Mouse (Mus musculus) thymus, postnatal 4 days (tissue): ENCODE results near the gene Eif4a3.
A peak's percentile ranks its signal among the peaks of the same experiment; 100 is the strongest.

Experiments used
- DNase-seq: peaks from one replicate; pipeline ENCODE4 v3.0.0; 2021

Eif4a3 gene

GRCm38 (mm10) chr11:119299391-119300245, at the start of gene Eif4a3:
Eif4a3 (minus strand) TSS chr11:119300089.
- peak; percentile 99 for DNase-seq

DNA sequence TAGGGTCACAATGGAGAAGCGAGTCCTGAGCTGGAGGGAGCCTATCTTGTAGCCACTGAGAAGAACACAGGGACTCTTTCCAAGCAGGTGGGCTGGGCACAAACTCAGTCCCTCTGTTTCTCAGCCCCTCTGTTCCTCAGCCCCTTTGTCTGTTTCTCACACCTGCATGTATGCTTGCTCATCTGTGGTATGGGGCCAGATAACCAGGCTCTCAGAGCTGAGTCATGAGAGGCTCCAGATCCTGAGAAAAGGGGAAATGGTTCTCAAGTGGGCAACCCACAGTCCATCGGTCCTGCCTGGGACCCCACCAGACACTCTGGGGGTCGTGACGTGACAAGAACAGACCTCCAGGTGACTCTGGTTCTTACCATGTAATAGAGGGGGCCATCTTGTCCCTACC, 47.2 kb upstream of the Eif4a3 start:
- no peak for DNase-seq

GRCm38 (mm10) chr11:119344865-119345264, 45.0 kb upstream of the Eif4a3 start:
- peak; percentile 57 for DNase-seq

DNA sequence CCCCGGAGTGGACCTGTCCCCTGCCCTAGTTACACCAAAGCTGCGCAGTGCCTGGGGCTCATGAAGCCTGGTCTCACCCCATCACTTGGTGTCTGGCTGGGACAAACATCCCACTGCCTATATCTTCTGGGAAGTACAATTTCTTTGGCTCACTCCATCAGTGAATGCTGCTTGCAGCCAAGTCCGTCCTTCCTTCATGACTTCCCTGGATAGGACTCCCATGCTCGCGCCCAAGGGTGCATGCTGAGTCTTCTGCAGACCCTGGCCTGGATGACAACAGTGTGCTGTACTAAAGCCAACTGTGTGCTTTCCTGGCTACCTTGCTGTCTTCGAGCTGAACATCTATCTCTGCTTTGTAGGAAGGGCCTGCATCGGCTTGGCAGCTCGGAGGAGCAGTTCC, 44.3 kb upstream of the Eif4a3 start:
- DNase-seq, result no peak

- DNase-seq, result peak; percentile 88
Observed at GRCm38 (mm10) chr11:119339637-119340036, 39.7 kb upstream of the Eif4a3 start.

- no peak for DNase-seq
Observed at GRCm38 (mm10) chr11:119339179-119339578, 39.3 kb upstream of the Eif4a3 start.

- no peak for DNase-seq
Observed at GRCm38 (mm10) chr11:119338271-119339059, 38.6 kb upstream of the Eif4a3 start.

DNA sequence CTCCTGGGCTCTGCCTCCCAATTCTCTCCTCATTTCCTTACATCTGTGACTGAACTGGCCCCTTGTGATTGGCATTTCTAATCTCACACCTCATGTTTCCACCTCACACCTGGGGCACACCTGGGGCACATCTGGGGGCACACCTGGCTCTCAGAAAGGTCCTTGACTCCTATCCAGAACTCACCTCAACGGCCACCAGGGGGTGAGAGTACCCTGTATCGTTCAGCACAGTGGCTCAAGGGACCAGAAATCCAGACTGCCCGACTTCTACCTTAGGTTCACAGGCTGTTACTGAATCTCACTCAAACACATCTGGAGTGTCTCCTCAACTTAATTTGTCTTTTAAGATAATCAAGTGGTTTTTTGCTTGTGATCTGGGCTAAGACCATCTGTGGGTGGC, 32.1 kb upstream of the Eif4a3 start:
- peak; percentile 52 for DNase-seq

DNA sequence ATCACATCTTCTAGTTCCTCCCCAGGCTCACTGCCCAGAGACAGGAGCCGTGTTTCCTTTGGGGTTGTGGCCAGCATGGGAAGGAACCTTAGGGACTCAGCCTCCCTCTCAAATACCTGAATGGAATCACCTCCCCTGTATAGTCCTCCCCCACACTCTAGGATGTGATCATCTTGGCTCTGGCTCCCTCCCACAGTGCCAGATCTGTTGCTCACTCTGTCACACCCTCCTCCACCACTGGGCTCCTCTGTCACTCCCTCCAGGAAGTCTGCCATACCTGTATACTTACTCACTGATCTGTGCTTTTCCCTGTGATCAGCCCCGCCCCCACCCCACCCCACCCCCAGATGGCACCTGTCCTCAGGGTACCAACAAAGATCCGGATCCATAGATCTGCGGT, 30.7 kb upstream of the Eif4a3 start:
- DNase-seq, result no peak

- DNase-seq, result no peak
Observed at GRCm38 (mm10) chr11:119325068-119325467, 25.2 kb upstream of the Eif4a3 start.

DNA sequence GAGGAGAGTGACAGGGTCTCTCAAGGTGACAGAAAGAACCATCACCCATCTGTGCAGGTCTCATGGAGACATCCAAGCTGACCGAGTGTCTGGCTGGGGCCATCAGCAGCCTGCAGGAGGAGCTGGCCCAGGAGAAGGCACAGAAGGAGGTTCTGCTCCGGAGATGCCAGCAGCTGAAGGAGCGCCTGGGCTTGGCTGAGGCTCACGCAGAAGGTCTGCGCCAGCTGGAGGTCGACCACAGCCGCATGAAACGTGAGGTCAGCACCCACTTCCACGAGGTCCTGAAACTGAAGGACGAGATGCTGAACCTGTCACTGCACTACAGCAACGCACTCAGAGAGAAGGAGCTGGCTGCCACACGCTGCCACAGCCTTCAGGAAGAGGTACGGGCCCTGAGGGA, 22.6 kb upstream of the Eif4a3 start:
- no peak for DNase-seq

DNA sequence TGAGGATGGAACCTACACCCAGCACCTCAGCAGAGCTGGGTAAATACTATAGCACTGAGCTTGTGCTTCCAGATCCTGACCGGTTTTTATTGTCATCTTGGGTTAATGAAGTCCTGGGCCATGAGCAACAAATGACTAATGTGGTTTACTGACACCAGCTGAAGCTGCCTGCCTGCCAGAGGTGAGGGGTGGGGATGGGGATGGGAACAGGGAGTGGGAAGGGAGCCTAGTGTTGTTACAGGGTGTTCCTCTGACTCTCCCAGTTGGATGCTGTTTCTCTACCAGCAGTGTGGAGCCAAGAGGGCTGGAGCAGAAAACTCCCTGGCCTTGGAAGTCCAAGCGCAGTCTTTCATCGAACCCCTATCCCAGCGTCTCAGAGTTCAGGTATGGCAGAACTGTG, 16.8 kb upstream of the Eif4a3 start:
- DNase-seq, result no peak

DNA sequence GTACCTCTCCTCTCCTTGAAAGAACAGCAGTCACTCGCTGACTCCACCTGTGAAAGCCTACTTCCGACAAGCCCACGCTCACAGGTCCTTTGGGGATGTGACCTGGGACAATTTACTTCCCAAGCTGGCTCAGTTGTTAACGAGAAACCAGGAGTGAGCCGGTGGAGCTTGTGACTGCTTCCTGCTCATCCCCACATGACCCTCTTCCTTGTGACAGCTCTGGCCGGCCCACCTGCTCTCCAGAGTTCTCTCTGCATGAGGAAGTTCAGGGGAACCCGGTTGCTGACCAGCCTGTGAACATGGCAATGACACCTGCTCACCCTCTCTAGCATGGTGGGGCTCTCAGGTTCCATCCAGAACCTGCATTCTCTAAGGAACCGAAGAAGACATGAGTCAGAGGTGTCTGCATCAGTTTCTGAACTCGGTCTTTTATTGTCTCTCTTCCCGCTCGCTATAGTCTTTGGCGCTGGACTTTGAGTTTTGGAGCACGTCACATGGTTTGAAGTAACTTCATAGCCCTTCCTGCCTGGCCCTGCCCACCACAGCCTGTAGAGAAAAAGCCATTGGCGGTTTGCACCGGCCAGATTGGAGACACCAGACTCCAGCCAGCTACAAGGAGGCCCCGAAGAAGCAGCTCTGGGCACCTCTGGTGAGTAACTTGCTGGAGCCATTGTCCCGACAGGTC, 14.5 kb upstream of the Eif4a3 start:
- no peak for DNase-seq

GRCm38 (mm10) chr11:119310621-119311020, 10.7 kb upstream of the Eif4a3 start:
- no peak for DNase-seq

DNA sequence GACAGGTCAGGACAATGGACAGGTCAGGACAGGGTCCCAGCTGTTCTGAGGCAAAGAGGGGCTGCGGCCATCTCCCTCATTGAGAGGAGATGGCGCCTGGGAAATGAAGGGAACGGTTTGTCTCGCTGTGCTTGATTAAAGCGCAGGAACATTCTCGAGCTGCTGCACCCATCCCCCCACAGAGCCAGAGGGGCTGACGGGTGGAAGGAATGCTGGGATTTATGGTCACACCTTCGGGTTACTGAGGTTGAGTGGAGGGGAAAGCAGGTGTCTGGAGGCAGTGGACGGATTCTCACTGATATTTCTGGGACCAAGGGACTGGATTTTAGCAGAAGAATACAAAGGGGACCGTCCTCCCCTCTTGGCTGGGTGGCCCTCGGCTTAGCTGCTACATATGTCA, 8.0 kb upstream of the Eif4a3 start:
- no peak for DNase-seq

DNA sequence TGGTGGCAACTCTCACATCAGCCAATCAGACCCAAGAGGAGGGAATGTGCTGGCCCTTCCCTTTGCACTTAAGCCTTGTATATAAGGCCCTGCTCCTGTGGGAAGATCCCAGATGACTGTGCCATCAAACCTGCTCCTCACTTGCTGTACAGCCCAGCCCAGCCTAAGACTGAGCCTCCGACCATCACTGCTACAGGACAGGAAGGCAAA, 7.7 kb upstream of the Eif4a3 start, which contains the start of gene Card14:
Gene Card14 (plus strand): TSS at position 111 of the 210 bp plus-strand sequence.
- DNase-seq, result no peak

GRCm38 (mm10) chr11:119306762-119307657, 7.1 kb upstream of the Eif4a3 start:
- DNase-seq, result no peak

GRCm38 (mm10) chr11:119304904-119305712, 5.2 kb upstream of the Eif4a3 start:
- peak; percentile 74 for DNase-seq

- DNase-seq, result no peak
Observed at GRCm38 (mm10) chr11:119300986-119301385, 1.1 kb upstream of the Eif4a3 start.

DNA sequence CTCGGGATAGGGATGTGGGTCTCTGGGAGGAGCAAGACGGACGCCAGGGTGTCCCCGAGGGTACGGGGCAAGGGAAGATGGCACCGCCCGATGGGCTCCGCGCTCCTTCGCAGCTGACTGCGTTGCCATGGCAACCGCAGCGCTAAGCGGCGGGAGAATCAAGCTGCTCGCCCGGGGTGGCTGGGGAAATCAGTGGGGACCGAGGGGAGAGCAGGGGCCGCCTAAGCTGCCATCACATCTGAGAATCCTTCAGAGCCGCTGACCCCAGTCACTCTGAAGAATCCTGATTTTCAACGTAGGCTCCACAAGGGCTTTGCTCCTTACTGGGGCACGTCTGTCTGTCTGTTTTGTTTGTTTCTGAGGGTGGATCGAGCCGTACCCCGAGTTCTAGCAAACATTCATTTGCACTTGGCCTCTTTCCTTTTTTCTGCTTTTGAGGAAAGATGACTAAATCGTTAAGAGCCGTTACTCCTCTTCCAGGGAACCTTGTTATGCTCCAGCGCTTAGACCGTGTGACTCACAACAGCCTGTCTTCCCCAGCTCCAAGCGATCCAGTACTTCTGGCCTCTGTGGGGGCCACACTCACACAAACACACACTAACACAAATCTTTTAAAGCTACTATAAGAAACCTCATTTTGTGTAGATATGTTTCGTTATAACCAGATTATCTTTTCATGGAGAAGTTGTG, 502 bp upstream of the Eif4a3 start:
- no peak for DNase-seq

DNA sequence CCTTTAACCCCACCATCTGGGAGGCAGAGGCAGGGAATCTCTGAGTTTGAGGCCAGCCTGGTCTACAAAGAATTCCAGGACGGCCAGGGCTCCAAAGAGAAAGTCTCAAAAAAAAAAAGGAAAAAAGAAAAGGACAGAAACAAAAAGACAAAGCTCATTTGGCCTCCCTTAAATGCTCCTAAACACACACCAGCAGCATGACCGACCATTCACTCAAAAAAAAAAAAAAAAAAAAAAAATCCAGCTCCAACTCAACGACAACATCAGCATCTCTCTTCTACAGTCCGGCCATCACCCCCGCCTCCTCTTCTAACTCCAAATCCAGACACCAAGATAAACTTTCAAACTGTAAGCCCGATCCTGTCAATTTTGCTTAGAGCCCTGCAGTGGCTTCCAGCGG, 972 bp downstream of the Eif4a3 start:
- DNase-seq, result no peak
